Mouse (Mus musculus): ENCODE data around the gene Prkrip1. TPM values are rescaled to one million over a fixed set of nuclear protein-coding genes. Genes with fewer than 3 reads are reported as not detected.

Prkrip1 gene
- total and polyA plus RNA-seq, 3 experiments: 8.2 to 19.0 (median 16.8) TPM

GRCm38 (mm10) chr5:136181197-136181596 is 17.6 kb downstream of the Prkrip1 start:
- Histone ChIP-seq H3K36me3 (ENCODE audit: control insufficient read depth, insufficient read depth, low read length) (no peaks in the 10 kb centered on the region), H3K9ac (ENCODE audit: low read depth, low read length) (no peak overlapping the region), H3K27me3 (ENCODE audit: control insufficient read depth, insufficient read depth, low read length) (no peaks in the 10 kb centered on the region), H3K79me2 (replicated peaks; ENCODE audit: control insufficient read depth, insufficient read depth, low read length) (no peaks in the 10 kb centered on the region), H3K27ac (no peak overlapping the region), H3K4me3 (no peak overlapping the region), H3K4me1 (ENCODE audit: control insufficient read depth, insufficient read depth, low read length) (no peaks in the 10 kb centered on the region; the same call in 1 of the 2 replicates)
- intact Hi-C loops (cut with DNase I): no loop called here
- DNase-seq: no peak
- TF ChIP-seq CTCF (IDR thresholded peaks at IDR 0.05) (no peak), POLR2A (IDR thresholded peaks at IDR 0.05; ENCODE audit: insufficient read depth, low read depth, low read length) (no peak), EP300 (IDR thresholded peaks at IDR 0.05; ENCODE audit: insufficient read depth, low read depth, low read length) (no peak)
- WGBS: 90% methylated on average over 6 of the region's 6 CpGs

DNA sequence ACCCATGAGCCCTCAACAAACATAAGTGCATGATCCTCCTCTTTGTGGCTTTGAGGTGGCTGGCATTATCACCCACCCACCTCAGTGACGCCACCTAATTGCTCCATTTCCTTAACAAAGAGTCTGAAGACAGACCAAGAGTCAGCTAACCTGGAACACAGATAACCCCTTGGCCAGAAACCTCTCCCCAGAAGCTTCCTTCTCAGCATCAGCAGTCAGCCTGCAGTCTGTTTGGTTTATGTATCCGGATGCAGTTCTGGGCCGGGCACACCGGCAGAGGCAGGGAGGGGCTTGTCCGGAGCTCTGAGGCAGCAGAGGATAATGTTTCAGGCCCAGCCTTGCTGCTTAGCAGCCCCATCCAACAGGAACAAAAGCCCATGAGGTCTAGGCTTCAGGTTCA is 19.2 kb downstream of the Prkrip1 start:
- DNase-seq: no peak
- H3K27me3 ChIP-seq (ENCODE audit: control insufficient read depth, insufficient read depth, low read length): no peaks in the 10 kb centered on the region
- no peaks in the 10 kb centered on the region for H3K36me3 ChIP-seq (ENCODE audit: control insufficient read depth, insufficient read depth, low read length)
- no peaks in the 10 kb centered on the region for H3K79me2 ChIP-seq (replicated peaks; ENCODE audit: control insufficient read depth, insufficient read depth, low read length)
- TF ChIP-seq EP300 (IDR thresholded peaks at IDR 0.05; ENCODE audit: insufficient read depth, low read depth, low read length): no peak
- no peak for TF ChIP-seq POLR2A (IDR thresholded peaks at IDR 0.05; ENCODE audit: insufficient read depth, low read depth, low read length)
- TF ChIP-seq CTCF (IDR thresholded peaks at IDR 0.05): no peak
- H3K27ac ChIP-seq: no peak overlapping the region
- H3K9ac ChIP-seq (ENCODE audit: low read depth, low read length): no peak overlapping the region
- intact Hi-C loops (cut with DNase I): no loop called here
- WGBS: 81% methylated on average over 5 of the region's 5 CpGs
- no peaks in the 10 kb centered on the region; the same call in 1 of the 2 replicates for H3K4me1 ChIP-seq (ENCODE audit: control insufficient read depth, insufficient read depth, low read length)
- no peak overlapping the region for H3K4me3 ChIP-seq

DNA sequence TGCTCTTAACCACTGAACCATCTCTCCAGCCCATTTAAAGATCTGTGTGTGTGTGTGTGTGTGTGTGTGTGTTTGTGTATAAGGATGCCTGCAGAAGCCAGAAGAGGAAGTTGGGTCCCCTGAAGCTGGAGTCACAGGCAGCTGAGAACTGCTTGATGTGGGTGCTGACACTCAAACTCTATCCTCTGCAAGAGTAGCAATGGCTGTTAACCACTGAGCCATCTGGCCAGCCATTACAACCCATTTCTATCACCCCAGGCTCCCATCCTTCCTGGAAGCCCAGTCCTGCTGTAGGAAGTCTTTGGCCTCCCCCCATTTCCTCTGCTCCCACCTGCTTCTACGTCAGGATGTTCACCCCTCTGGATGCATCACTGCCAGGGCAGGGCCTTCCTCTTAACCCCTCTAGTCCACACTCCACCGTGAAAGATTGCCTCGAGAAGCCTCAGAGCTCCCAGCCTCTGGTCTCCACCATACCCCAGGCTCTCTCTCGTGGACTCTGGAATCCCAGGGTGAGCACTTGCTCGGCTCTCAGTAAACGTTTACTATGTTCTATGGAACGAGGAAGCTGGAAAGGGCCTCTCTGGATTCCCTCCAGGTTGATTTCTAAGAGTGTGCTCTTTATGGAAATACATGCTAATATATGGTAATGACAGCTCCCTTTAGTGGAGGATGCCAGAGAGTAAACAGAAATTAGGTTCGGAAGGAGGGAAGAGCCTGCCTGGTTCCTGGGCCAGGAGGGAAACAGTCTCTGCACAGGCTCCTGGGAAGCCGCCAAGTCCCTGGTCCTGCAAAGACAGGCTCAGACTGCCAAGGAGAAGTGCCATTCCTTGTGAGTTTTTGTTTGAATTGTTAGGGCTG is 24.9 kb downstream of the Prkrip1 start:
- H3K9ac ChIP-seq (ENCODE audit: low read depth, low read length): no peak overlapping the region
- WGBS: 20% methylated on average over 9 of the region's 9 CpGs
- no peak overlapping the region for H3K4me3 ChIP-seq
- peaks cover 5% of the 10 kb centered on the region for H3K4me1 ChIP-seq (ENCODE audit: control insufficient read depth, insufficient read depth, low read length)
- TF ChIP-seq POLR2A (IDR thresholded peaks at IDR 0.05; ENCODE audit: insufficient read depth, low read depth, low read length) (no peak), EP300 (IDR thresholded peaks at IDR 0.05; ENCODE audit: insufficient read depth, low read depth, low read length) (no peak), CTCF (IDR thresholded peaks at IDR 0.05) (no peak)
- H3K79me2 ChIP-seq (replicated peaks; ENCODE audit: control insufficient read depth, insufficient read depth, low read length): no peaks in the 10 kb centered on the region
- H3K36me3 ChIP-seq (ENCODE audit: control insufficient read depth, insufficient read depth, low read length): no peaks in the 10 kb centered on the region
- intact Hi-C loops (cut with DNase I): no loop called here
- no peaks in the 10 kb centered on the region for H3K27me3 ChIP-seq (ENCODE audit: control insufficient read depth, insufficient read depth, low read length)
- H3K27ac ChIP-seq: no peak overlapping the region
- DNase-seq: peak in 1 of 2 experiments; percentile 36

GRCm38 (mm10) chr5:136172939-136173338 is 25.8 kb downstream of the Prkrip1 start:
- no peak for DNase-seq
- H3K27me3 ChIP-seq (ENCODE audit: control insufficient read depth, insufficient read depth, low read length): no peaks in the 10 kb centered on the region
- no peak overlapping the region for H3K9ac ChIP-seq (ENCODE audit: low read depth, low read length)
- H3K4me3 ChIP-seq: no peak overlapping the region
- intact Hi-C loops (cut with DNase I): no loop called here
- H3K4me1 ChIP-seq (ENCODE audit: control insufficient read depth, insufficient read depth, low read length): peaks cover 5% of the 10 kb centered on the region
- H3K27ac ChIP-seq: no peak overlapping the region
- no peaks in the 10 kb centered on the region for H3K36me3 ChIP-seq (ENCODE audit: control insufficient read depth, insufficient read depth, low read length)
- 68% methylated on average over 9 of the region's 9 CpGs for WGBS
- no peaks in the 10 kb centered on the region for H3K79me2 ChIP-seq (replicated peaks; ENCODE audit: control insufficient read depth, insufficient read depth, low read length)
- TF ChIP-seq EP300 (IDR thresholded peaks at IDR 0.05; ENCODE audit: insufficient read depth, low read depth, low read length): no peak
- TF ChIP-seq POLR2A (IDR thresholded peaks at IDR 0.05; ENCODE audit: insufficient read depth, low read depth, low read length): no peak
- no peak for TF ChIP-seq CTCF (IDR thresholded peaks at IDR 0.05)

GRCm38 (mm10) chr5:136171363-136172341 is 27.1 kb downstream of the Prkrip1 start:
- DNase-seq: no peak
- intact Hi-C loops (cut with DNase I): loop anchor here (2.0 kb wide), 1 partner anchor 35 kb away; the partner anchor contains the start of genes Alkbh4 and Lrwd1
- no peak overlapping the region for H3K27ac ChIP-seq
- no peak overlapping the region for H3K9ac ChIP-seq (ENCODE audit: low read depth, low read length)
- TF ChIP-seq EP300 (IDR thresholded peaks at IDR 0.05; ENCODE audit: insufficient read depth, low read depth, low read length): no peak
- TF ChIP-seq CTCF (IDR thresholded peaks at IDR 0.05): no peak
- no peak for TF ChIP-seq POLR2A (IDR thresholded peaks at IDR 0.05; ENCODE audit: insufficient read depth, low read depth, low read length)
- no peak overlapping the region for H3K4me3 ChIP-seq
- peaks cover 5% of the 10 kb centered on the region for H3K4me1 ChIP-seq (ENCODE audit: control insufficient read depth, insufficient read depth, low read length)
- WGBS: 30% methylated on average over 17 of the region's 17 CpGs
- H3K79me2 ChIP-seq (replicated peaks; ENCODE audit: control insufficient read depth, insufficient read depth, low read length): no peaks in the 10 kb centered on the region
- H3K27me3 ChIP-seq (ENCODE audit: control insufficient read depth, insufficient read depth, low read length): no peaks in the 10 kb centered on the region
- H3K36me3 ChIP-seq (ENCODE audit: control insufficient read depth, insufficient read depth, low read length): no peaks in the 10 kb centered on the region
